Mouse (Mus musculus) layer of hippocampus, postnatal 14 days (tissue): ENCODE data around the gene Syn3. TPM values are rescaled to one million over a fixed set of nuclear protein-coding genes. Genes with fewer than 3 reads are reported as not detected.

ENCODE experiments used
- DNase-seq, 2 experiments: peaks; one replicate each; pipeline ENCODE4 v3.0.0; 2021 to 2022; ENCODE audit warnings: low spot score in 2 of 2, mixed read lengths in 1 of 2
- total RNA-seq, 2 experiments: library from RNA; stranded (reverse); gene quantifications; 2 replicates each; pipeline ENCODE4 v1.2.3; 2021

The Syn3 gene
- total RNA-seq, 2 experiments from 2014 or later: 27.1 to 28.4 TPM

DNA sequence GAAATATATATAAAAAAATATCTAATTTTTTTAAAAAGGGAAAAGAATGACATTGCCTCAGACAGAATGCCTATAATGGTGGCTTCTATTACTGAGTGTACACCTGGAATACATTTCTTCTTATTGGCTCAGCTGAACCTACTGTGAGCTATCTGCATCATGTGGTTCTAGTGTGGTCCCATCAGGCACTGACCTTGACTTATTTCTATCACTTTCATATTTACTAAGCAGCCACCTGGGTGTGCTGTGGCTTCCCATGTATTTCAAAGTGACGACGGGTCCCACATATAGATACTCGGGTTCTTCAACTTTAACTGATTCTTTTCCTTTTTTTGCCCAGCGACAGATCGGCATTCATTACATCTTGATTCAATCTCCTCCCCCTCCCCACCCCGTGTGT, 255.2 kb downstream of the Syn3 start:
- no peak for DNase-seq

DNA sequence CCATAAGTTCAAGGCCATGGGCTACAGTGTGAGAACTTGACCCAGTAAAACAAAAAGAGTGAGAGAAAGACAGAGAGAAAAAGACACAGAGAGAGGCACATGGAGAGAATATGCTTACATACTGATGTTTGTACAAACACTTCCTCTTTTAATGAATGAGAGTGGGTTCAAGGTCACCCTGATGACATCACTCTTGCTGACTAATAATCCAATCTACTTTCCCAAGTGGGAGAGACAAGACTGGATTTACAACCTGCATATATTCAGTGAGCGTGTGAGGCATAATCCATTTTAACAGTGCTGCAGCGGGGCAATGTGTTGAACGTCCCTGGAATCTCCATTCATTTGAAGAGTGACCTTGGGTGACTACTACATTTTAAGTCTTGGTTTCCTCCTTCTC, 256.0 kb downstream of the Syn3 start:
- no peak for DNase-seq

DNA sequence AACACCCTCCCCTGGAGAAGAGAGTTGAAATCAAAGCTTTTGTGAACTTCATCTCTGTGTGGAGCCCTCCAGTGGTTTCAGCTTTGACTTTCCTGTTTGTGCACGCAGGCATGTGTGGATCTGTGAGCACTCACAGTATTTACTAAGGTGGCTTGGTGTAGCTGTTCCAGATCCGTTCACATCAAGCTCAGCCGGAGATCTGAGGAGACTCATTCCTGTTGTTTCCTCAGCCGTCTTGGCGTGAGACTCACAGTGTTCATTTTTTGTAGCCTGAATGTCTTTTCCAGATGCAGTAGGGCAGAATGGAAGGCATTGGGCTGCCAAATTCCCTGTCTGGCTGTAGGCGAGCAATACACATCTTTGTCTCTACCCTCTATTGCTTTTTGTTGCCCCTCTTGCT, 268.7 kb downstream of the Syn3 start:
- DNase-seq: no peak

DNA sequence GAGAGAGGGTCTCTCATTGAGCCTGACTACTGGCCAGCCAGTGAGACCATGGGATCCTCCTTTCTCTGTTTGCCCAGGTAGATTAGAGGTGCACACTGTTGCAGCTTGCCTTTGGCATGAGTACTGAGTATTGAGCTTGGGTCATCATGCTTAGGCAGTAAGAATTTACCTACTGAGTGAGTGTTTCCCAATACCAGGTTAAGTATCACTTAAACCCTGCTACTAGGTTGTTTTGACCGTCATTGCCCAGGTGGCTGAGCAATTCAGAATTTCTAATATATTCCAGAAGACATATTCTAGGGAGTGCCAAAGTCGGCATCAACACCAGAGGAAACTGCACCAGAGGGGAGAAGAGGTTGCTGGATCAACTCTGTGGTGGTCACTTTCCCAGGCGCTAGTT, 273.2 kb downstream of the Syn3 start:
- DNase-seq: no peak

DNA sequence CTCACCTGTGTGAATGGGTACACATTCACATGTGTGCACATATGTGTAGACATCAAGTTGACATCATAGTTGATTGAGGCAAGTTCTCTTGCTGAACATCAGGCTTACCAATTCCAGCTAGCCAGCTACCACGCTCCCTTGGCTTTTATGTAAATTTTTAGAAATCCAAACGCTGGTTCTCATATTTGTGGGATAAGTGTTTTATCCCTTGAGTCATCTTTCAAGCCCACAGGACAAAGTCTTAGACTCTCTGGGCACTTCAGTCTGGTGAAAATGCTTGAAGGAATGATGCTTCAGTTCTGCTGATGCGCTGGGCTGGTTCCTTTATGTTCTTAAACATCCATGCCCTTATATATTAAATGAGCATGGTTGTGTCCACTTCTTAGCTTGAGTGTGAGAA, 279.7 kb downstream of the Syn3 start:
- DNase-seq: no peak

DNA sequence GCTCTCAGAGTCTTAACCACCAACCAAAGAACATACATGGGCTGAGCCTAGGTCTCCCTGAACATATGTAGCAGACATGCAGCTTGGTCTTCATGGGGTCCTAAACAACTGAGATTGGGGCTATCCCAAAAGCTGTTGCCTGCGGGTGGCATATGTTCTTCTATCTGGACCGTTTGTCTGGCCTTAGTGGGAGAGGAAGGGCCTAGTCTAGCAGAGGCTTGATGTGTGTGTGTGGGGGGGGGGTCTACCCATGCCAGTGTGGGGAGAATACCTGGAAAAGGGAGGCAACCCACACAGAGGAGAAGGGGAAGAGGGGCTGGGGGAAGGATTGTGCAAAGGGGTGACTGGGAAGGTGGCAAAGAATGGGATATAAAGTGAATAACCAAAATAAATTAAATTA, 281.9 kb downstream of the Syn3 start:
- DNase-seq: no peak

DNA sequence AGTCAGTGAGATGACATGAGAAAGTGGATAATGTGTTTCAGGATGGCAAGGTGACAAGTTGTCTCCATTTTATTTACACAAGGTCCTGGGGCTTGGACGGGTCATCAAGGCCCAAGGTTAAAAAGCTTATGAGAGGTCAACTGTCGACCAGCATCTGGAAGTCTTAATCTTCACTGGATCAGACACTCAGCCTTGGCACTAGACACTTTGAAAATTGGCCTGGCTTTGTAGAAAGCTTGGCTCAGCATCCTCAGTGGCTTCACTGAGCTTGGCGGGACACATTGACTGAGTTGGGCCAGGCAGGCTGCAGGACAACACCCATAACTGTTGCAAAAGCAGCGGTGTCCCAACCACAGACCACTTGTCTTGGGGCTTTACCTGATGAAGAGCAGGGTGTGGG, 286.6 kb downstream of the Syn3 start:
- peak in 1 of 2 experiments; percentile 28 for DNase-seq

DNA sequence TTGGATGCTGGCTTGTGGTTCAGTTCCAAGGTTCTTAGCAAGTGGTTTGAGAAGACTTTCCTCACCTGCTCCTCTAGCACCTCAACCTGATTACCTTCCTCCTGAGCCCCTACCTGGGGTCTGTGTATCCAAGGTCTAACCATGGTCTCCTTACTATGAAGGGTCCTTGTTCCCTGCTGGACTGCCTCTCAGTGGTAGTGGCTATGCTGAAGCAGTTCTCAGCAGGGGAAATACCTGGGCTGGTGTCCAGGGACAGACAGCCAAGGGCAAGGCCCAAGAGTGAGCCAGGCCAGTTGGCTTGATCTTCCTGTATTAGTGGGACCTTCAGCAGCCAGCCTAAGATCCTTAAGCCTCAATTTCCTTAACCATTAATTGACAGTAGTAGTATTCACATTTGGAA, 294.8 kb downstream of the Syn3 start:
- DNase-seq: peak in 1 of 2 experiments; percentile 53

DNA sequence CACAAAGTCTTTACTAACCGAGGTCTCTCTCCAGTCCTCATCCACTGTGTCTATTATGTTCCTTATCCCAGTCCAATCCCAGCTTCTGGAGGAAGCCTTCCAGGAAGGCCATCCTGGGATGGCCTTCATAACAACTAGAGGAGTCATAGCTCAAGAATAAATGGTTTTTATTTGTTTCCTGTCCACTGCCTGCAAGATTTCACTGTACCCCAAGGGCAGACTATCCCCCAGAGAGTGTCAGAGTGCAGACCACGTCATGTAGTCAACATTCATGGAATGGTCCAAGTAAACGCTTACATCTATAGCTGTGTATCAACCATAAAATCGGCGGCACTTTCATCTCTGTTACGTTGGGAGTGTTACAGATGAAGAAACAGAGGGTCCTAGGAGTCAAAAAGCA, 295.5 kb downstream of the Syn3 start:
- DNase-seq: no peak

DNA sequence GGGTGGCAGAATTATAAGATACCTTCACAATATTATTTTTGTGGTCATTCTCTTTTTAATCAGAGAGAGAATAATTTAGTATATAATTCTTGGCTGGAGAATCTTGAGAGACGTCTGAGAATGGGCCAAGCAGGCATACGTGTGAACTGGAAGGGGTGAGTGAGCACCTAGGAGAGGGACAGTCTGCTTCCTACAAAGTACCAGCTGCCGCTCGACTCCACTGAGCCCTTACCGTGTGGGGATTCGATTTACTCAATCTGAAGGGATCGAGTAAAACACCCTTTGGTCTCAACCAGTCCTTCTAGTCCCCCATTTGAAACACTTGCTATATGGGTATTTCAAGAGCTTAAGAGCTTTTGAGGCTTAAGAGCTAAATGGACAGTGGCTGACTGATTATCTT, 296.9 kb downstream of the Syn3 start:
- DNase-seq: no peak

DNA sequence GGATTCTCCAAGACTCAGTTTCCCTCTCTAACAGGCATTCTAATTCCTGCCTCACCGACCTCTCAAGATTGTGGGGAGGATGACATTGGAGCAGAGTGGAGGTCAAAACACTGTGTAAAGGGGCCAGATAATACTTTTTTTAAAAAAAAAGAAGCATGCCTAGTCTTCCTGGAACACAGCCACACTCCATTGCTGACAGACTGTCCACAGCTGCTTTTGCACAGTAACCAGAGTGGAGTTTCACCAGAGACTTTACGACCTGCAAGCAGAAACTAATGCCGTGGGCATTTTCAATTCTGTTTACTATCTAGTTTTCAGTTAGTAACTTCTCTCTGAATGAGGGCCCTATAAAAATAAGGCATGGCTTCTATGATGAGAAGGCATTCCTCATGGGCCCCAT, 297.7 kb downstream of the Syn3 start:
- no peak for DNase-seq

DNA sequence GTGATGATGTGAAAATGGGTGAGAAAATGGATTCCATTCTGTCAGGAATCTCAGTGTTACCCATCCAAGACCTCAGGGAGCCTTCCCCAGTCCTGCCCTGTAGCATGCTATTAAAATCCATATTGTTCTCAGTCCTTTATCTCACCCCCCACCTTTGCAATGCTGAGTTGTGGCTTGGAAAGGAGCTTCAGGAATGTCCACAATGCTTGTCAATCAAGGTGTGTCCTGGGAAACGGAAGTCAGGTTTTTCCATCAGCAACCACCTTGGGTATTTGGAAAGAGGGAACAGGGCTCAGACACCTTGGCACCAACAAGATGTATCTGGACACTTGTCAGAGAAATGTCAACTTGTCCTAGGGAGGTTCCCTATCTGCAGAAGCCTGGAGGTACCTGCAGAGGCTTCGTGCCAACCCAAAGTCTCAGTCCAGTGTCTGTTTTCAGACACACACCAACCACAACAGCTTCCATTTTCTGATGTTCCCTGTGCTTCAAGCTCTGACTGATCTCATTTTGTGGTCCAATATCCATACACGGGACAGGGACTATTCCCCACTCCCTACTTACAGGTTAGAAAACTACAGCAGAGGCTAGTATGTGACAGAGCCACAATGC, 302.2 kb downstream of the Syn3 start:
- DNase-seq: no peak

DNA sequence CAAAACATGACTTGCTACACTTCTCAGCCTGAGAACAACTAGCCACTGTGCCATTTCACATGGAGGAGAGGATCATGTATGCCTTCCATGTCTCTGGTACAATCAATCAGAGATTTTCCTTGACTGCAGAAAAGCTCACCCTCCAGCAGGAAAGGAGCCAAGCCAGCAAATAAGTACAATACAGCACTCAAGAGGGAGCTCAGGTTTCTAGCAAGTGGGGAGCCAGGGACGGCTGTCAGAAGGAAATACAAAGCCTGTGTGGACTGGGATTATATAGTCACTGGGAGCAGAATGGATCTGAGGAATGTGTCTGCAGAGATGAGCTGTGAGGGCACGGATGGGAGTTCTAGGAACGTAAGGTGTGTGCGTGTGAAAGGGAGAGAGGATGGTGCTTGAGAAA, 304.0 kb downstream of the Syn3 start:
- no peak for DNase-seq

DNA sequence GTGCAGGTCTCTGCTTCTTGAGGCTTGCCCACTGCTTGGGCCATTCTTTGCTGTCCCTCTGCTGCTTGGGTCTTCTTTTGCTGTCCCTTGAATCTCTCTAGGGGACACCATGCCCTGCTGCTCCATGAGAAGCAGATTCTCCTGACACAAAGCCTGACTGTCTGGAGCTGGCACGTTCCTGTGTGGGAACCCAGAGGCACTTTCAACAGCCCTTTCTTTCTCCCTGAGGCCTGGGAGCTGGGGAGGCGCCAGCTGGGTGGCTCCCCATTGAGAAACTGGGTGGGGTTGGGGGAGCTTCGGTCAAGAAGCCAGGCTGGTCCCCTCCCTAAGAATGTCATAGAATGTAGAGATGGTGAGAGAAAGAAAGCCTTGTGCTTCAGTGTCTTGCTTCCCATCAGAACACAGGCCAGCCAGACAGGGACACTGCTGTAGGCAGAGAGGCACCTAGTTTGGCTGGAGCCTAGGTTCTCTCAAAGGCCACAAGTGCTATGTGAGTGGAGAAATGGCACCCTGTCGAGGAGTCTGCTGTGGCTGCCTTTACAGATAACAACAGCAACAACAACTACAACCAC, 304.7 kb downstream of the Syn3 start:
- DNase-seq: peak; percentile 21 to 48

DNA sequence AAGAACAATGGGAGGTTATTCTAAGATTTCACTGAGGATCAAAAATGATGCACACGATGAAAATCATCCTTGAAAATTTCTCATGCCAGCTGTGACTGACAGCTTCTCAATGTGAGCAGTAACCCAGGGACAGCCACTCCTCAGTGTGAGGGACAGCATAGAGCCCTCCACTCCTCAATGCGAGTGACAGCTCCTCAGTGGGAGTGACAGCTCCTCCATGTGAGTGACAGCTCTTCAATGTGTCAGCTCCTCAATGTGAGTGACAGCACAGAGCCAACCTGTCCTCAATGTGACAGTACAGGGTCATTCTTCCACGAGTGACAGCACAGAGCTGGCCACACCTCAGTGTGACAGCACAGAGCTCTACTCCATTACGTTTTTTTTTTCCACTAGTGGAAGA, 310.1 kb downstream of the Syn3 start:
- no peak for DNase-seq

DNA sequence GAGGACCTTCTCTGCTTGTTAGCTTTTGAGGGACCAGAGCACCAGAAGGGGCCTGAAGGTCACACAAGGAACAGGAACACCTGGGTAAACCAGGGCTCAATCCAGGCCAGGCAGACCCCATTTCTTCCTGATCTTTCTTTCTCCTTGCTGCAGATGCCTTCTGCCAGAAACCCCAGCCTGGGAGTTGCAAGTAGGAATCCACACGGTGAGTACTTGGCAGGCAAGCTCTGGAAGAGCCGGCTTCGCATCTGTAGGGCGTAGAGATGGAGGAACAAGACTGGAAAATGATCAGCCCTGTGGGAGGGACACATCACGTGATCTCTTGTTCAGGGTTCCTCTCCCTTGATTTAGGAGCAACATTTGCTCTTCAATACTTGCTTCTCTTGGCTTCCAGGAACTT, 310.8 kb downstream of the Syn3 start:
- DNase-seq: no peak

DNA sequence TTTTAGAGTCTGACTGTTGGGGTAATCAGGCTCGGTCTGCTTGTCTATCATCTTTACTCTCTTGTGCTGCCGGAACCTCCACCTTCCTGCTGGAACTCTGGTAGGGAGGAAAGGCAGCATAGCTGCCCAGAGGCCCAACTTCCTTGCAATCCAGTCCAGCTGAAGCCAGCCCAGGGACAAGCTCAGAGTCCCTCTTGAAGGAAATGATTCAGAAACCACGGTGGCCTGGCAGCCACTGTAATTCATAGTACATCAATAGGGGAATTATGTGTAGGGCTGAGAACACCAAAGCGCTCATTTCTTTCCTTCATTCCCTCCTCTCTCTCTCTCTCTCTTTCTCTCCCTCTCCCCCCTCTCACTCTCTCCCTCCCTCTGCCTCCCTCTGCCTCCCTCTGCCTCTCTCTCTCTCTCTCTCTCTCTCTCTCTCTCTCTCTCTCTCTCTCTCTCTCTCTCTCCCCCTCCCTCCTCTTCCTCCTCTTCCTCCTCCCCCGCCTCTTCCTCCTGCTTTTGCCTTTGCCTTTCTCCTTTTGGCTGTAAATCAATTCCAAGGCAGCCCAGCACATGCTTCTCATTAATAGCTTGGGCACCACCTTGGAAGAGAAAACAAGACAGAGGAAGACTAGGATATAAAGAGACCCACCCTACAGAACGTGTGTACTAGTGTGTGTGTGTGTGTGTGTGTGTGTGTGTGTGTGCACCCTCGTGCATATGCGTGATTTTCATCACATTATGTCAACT, 315.4 kb downstream of the Syn3 start:
- DNase-seq: peak in 1 of 2 experiments; percentile 12

DNA sequence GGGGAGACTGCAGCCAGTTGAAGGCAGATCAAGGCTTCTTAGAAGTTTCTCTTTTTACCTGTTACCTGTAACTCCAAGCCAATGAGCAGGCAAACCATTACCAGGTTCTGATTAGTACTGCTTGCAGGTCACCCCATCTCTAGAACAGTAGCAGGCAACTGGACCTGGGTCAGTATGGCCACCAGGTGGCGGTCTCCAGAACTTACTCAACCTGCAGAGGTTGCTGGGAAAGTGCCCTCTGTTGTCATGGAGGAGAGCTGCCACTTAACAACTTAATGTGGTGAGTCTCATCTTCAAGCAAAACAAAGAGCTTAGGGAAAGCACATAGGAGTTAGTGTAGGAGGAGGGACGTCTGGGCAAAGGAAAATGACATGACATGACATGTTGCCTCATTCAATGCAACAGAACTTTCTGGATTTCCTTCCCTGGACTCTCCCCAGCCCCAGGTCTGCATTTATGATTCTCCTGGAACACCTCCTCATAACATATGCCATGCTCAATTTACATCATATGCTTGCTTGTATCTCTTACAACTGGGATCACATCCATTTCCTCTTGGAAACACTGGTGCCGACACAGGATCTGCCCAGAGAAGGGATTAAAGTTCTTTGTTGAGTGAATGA, 316.4 kb downstream of the Syn3 start:
- peak in 1 of 2 experiments; percentile 29 for DNase-seq

DNA sequence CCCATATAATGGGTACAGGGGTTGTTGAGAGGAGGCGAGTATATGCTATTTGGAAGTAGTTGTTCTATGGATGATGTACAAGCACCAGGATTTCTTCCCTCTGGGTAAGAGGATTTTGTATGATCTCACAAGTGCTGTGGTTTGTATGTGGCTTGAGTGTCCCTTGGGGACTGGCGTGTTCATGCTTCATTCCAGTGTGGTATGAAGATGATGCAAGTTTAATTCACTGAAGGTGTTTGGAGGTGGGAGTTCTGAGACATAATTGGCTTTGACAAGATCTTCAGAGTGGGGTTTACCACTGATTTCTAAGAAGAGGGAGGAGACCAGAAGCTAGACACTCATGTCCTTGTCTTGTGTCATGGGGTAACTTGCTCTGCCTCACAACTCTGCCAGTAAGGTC, 322.3 kb downstream of the Syn3 start:
- DNase-seq: no peak

DNA sequence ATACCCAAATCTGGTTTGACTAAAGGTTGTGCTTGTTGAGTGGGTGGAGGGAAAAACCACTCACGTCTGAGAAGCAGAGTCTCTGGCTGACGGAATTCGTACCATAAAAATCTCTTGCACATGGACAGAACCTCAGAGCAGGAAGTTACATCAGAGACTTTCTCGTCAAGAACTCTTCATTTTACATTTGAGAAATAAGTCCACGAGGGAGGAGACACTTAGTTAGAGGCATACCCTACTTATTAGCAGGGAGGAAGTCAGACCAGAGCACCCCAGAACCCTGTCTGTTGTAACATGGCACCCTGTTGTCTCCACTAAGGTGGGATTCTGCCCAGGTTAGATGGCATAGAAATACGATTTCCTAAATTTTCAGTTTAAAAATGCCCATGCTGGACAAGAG, 324.7 kb downstream of the Syn3 start:
- DNase-seq: no peak

DNA sequence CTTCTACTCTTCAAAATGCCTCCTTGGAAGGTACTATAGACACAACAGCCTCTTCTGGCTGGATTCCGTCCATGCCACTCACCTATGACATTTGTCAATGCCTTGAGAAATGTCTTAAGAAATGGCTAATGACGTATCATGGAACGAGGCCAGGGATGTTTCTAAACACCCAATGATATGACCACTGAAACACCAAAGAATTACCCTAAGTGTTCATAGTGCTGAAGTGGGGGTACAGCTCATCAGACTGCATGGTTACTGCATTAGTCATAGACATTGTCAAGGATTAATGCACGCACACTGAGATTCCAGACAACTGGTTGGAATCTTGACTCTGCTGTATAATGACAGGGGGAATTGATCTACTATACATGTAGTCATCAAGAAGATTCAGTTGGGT, 325.4 kb downstream of the Syn3 start:
- DNase-seq: no peak

DNA sequence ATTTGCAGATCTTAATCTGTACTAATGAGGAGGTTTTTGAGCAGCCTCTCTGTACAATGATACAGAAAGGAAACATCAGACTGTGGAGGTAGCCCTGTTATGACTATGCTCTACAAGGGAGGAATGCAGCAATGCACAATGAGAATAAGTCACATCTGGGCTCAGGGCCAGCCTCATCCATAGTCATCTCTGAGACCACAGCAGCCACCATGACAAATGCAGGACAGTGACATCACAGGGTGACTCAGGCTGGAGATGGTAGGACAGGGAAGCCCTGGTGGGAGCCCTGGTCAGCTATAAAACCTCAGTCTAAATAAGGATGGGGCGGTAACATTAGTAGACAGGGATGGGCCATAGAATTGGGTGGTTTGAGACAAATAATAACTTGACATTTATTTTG, 327.4 kb downstream of the Syn3 start:
- no peak for DNase-seq
